Mouse (Mus musculus): ENCODE measurements at regions not wholly inside any gene's neighbourhood (a gene's known extent, or its start where the extent isn't known, plus 50 kb on each side); places are given as distances from the start of the nearest gene placed in this dataset.

DNA sequence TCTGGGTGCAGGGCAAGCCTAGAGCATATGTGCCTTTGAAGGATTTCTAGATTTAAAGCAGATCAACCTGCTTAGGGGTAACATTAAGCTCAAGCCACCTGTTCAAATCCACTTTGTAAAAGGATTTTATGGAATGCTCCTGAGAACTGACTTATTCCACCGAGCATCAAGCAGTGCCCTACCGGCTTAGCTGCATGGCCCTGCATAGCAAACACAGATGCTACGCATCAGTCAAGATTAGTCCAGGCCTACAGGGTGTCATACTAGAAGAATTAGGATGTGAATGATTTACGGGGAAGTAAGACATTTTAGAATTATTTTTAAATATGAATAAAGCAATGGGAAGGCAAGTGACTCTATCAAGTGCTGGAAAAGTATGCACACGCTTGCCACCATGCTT lies 263.8 kb downstream of the Adgb start:
- TF ChIP-seq CTCF (IDR thresholded peaks at IDR 0.05; ENCODE audit: control insufficient read depth, insufficient read depth, insufficient replicate concordance, low read depth, low read length) (no peak), POLR2A (IDR thresholded peaks at IDR 0.05; ENCODE audit: control insufficient read depth, low read depth, low read length) (no peak)
